Mouse (Mus musculus): ENCODE results near the gene Tob2.

Gene Tob2

GRCm38 (mm10) chr15:81860471-81861135, 2.0 kb upstream of the Tob2 start:
- DNase-seq (ENCODE audit: low spot score in 2 of 2) = no peak

GRCm38 (mm10) chr15:81859330-81860255, 997 bp upstream of the Tob2 start:
- peak; percentile 76 to 84 for DNase-seq (ENCODE audit: low spot score in 2 of 2)

- DNase-seq (ENCODE audit: low spot score in 2 of 2) = peak; percentile 90 to 94
Observed at GRCm38 (mm10) chr15:81858138-81858516, 469 bp downstream of the Tob2 start.

GRCm38 (mm10) chr15:81857724-81858116, 876 bp downstream of the Tob2 start:
- no peak for DNase-seq (ENCODE audit: low spot score in 2 of 2)

GRCm38 (mm10) chr15:81856938-81857723, 1.5 kb downstream of the Tob2 start:
- no peak for DNase-seq (ENCODE audit: low spot score in 2 of 2)

- DNase-seq (ENCODE audit: low spot score in 2 of 2) = peak; percentile 82 to 88
Observed at GRCm38 (mm10) chr15:81856030-81856790, 2.4 kb downstream of the Tob2 start.

GRCm38 (mm10) chr15:81853081-81853480, 5.5 kb downstream of the Tob2 start:
- no peak for DNase-seq (ENCODE audit: low spot score in 2 of 2)

- no peak for DNase-seq (ENCODE audit: low spot score in 2 of 2)
Observed at GRCm38 (mm10) chr15:81852411-81853000, 6.1 kb downstream of the Tob2 start.

GRCm38 (mm10) chr15:81851375-81851774, 7.2 kb downstream of the Tob2 start:
- DNase-seq (ENCODE audit: low spot score in 2 of 2) = no peak

- no peak for DNase-seq (ENCODE audit: low spot score in 2 of 2)
Observed at GRCm38 (mm10) chr15:81850718-81851117, 7.9 kb downstream of the Tob2 start.

GRCm38 (mm10) chr15:81849104-81849503, 9.5 kb downstream of the Tob2 start:
- no peak for DNase-seq (ENCODE audit: low spot score in 2 of 2)

GRCm38 (mm10) chr15:81848301-81848700, 10.3 kb downstream of the Tob2 start:
- peak; percentile 70 to 81 for DNase-seq (ENCODE audit: low spot score in 2 of 2)

- DNase-seq (ENCODE audit: low spot score in 2 of 2) = no peak
Observed at GRCm38 (mm10) chr15:81847861-81848260, 10.7 kb downstream of the Tob2 start.

GRCm38 (mm10) chr15:81847161-81847560, 11.4 kb downstream of the Tob2 start:
- DNase-seq (ENCODE audit: low spot score in 2 of 2) = no peak

- no peak for DNase-seq (ENCODE audit: low spot score in 2 of 2)
Observed at GRCm38 (mm10) chr15:81846755-81847154, 11.8 kb downstream of the Tob2 start.

GRCm38 (mm10) chr15:81845724-81846123, 12.9 kb downstream of the Tob2 start:
- no peak for DNase-seq (ENCODE audit: low spot score in 2 of 2)

GRCm38 (mm10) chr15:81845033-81845625, 13.5 kb downstream of the Tob2 start:
- DNase-seq (ENCODE audit: low spot score in 2 of 2) = no peak

- DNase-seq (ENCODE audit: low spot score in 2 of 2) = no peak
Observed at GRCm38 (mm10) chr15:81842275-81842674, 16.3 kb downstream of the Tob2 start.

- no peak for DNase-seq (ENCODE audit: low spot score in 2 of 2)
Observed at GRCm38 (mm10) chr15:81840306-81840705, 18.3 kb downstream of the Tob2 start.

GRCm38 (mm10) chr15:81839634-81840033, 19.0 kb downstream of the Tob2 start:
- DNase-seq (ENCODE audit: low spot score in 2 of 2) = no peak

Measured in spleen, postnatal 4 days (tissue).